Mouse (Mus musculus) layer of hippocampus, postnatal 10 days (tissue): ENCODE data around the gene Tec. TPM values are rescaled to one million over a fixed set of nuclear protein-coding genes. Genes with fewer than 3 reads are reported as not detected.

Experiments
- DNase-seq, 2 experiments: peaks; one replicate each; pipeline ENCODE4 v3.0.0; 2021; ENCODE audit warnings: low spot score in 2 of 2
- total RNA-seq, 2 experiments: library from RNA; stranded (reverse); gene quantifications; 2 replicates each; pipeline ENCODE4 v1.2.3; 2021

Tec gene
- total RNA-seq, 2 experiments from 2014 or later: 2.1 to 2.4 TPM

- peak in 1 of 2 experiments; percentile 16 for DNase-seq
Measured at GRCm38 (mm10) chr5:72893987-72894386, 25.7 kb upstream of the Tec start.

GRCm38 (mm10) chr5:72891534-72891933 lies 23.3 kb upstream of the Tec start:
- DNase-seq: peak; percentile 32 to 54

- DNase-seq: no peak
Measured at GRCm38 (mm10) chr5:72888260-72888659, 20.0 kb upstream of the Tec start.

- no peak for DNase-seq
Measured at GRCm38 (mm10) chr5:72886458-72887222, 18.4 kb upstream of the Tec start.

DNA sequence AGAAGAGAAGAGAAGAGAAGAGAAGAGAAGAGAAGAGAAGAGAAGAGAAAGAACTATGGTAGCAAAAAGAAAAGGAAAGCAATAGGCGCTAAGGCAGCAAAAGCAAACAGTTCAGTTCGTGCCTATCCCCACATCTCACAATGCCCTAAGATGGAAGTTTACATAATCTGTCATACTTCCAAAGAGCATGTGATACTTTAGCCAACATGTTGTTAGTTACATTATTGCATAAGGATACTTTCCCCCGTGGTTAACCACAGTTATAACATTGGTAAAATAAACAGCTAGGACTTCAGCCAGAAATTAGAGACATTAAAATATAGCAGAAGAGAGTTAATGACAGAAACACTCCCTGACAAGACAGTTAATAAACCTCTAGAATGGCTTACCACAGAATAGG lies 15.4 kb upstream of the Tec start:
- DNase-seq: no peak

DNA sequence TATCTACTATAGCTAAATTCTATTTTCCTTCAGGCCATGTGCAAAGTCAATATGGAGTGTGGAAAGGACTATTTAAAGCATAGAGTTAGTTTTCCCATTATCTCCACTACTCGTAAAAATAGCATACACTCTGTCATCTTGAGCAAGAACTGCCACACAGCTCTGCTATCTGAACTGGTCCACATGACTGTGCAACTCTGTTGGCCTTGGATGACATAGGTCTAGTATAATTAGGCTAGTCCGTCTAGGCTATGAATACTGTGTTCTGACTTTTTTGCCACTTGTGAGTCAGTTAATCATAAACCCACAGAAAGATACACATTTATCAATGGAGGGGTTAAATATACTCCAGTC lies 14.1 kb upstream of the Tec start:
- no peak for DNase-seq

DNA sequence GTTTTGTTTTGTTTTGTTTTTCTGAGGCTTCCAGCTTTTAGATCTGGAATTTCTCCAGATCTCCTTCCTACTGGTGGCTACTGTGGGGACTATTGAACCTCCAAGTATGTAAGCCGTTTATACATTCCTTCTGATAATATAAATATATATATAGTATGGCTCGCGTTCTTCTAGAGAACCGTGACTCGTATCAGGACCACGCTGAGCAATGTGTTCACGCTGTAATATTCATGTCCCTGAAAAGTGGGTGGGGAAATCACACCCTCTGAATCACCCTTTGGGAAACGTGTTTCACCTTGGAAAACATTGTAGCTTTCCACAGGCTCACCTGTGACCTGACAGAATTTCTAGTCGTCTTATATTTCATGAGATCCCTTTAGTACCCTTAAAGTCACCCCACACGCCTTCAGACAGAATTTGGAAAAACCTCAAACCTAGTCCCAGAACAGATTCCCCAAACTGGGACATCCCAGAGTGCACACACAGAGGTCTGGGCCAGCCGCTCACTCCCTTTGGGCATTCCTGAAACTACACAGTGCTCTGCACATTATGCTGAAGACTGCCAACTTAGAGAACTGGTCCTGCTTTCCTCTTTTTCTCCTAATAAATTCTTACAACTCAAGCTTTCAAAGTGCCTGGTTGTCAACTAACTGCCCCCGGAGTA lies 13.6 kb upstream of the Tec start:
- DNase-seq: no peak

DNA sequence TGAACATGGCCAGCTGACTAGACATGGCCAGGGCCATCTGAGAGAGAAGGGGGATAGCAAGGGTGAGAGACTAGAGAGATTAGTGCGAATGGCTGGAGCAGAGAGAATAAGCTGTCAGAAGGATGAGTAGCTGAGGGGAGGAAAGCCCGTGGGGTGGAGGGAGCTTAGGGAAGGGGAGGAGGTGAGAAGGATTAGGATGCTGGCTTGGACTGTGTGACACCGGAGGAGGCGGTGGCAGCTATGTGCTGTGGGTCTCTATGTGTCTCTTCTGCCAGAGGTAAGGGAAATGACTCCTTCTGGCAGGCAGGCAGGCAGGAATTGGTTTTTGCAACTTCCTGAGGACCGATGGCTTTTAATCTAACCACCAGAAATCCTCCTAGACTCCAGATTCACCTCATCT lies 11.5 kb upstream of the Tec start:
- no peak for DNase-seq

- no peak for DNase-seq
Measured at GRCm38 (mm10) chr5:72871114-72871513, 2.8 kb upstream of the Tec start.

DNA sequence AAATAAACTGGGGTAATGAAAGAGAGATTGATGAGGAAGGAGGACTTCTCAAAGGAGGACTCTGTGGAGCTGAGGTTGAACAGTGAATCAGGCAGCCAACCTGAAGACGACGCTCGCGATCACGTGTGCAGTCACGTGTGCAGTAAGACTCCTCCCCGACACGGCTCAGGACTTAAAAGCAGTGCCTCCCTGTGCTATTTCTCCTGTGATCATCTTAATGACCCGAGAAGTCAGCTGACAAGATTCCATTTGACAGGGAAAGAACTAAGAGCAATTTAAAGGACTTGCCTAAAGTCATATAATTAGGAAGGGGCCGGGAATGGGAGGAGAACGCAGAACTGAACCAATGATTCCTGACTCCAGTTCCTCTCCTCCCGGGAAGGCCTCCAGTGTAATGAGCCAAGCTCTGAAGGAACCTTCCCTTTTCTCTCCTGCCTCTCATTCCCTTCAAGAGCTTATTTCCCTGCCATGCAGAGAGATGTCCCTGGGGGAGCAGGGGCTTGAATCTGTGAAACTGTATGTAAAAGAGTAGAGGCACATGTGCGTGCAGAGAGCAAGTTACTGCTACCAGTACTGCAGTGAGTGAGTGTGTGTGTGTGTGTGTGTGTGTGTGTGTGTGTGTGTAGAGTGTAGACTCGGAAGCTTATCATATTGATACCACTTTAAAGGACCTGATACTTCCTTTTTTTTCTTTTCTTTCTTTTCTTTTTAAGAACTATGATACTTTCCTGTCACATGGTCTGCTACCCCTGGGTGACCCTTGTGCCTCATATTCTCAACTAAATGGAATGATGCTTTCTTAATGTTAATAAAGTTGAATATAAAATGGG lies 1.7 kb upstream of the Tec start:
- DNase-seq: no peak

GRCm38 (mm10) chr5:72867036-72867672 lies 1.1 kb downstream of the Tec start:
- DNase-seq: no peak

GRCm38 (mm10) chr5:72866260-72866905 lies 1.9 kb downstream of the Tec start:
- no peak for DNase-seq

- no peak for DNase-seq
Measured at GRCm38 (mm10) chr5:72864654-72865178, 3.6 kb downstream of the Tec start.

- DNase-seq: no peak
Measured at GRCm38 (mm10) chr5:72863166-72863565, 5.1 kb downstream of the Tec start.

- DNase-seq: no peak
Measured at GRCm38 (mm10) chr5:72861726-72862385, 6.4 kb downstream of the Tec start.

DNA sequence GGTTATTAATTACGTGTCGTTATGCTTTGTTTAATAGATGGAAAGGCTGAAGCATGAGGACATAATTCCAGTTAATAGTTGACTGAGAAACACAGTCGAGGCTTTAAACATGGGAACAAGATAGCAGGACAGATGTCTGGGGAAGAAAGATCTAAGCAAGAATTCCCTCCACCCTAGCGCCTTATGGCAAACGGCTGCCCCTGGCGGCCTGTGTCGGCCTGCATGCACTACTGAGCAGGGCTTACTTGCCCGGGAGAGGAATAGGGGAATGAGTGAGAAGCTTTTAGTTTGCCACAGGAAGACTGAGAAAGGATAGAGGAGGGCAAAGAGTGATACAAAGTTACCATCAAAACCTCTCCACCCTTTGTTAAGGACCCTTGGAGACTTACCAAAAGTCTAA lies 7.4 kb downstream of the Tec start:
- no peak for DNase-seq

DNA sequence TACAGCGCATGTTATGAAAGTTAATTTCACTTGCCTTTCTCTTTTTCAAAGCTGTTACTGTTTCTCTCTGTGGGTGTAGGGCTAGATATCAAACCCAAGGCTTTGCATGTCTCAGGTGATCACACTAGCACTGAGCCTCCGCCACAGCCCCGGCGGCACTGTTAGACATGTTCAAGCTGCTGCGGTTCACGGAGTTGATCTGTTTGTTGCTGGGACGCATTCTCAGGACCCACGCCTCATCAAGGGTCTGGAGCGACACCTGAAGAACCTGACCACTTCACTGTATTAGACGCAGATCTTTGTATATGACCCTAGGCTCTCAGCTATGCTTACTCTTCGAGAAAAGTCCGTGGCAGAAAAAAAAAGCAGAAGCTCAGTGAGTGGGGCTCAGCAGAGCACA lies 10.0 kb downstream of the Tec start:
- DNase-seq: no peak

- DNase-seq: no peak
Measured at GRCm38 (mm10) chr5:72857756-72858155, 10.5 kb downstream of the Tec start.

DNA sequence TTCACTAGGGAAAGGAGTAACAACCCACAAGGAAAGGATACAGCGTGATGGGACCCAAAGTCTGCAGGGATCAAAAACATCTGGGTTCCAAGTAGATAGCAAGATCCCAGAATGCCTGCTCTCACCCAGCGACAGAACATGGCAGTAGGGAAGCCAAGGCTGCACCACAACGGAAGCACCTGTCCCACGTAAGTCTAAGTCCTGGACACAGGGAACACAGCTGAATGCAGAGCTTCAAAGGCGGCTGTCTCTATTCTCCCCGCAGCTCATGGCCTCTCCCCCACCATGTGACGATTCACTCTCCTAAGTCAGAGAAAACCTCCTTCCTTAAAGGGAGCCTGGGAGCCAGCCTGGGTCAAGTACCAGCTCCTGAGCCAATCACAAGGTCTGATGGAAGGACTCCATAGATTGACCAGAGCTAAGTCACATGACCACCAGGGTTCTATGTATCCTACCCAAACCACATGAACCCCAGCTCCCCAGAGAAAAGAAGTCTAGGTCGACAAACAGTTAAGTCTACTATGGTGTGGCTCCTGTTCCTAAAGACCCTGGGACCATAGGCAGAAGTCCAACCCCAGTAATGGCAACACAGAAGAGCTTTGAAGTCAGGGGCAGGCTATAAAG lies 11.9 kb downstream of the Tec start:
- no peak for DNase-seq

- peak; percentile 81 to 85 for DNase-seq
Measured at GRCm38 (mm10) chr5:72855685-72856124, 12.6 kb downstream of the Tec start.
